ENCODE assay signal across 21 mouse cellular contexts in genomic region chr4:141996880-141997279, GRCm38 (mm10). TPM values are rescaled to one million over a fixed set of nuclear protein-coding genes. Genes with fewer than 3 reads are reported as not detected.
DNase-seq lines count a peak whose midpoint lies in the region; ATAC-seq and TF ChIP-seq lines count a peak whose summit lies in the region.
"Had no signal": no experiment of that assay in that cellular context is flagged by ENCODE, and none has a peak within 500 bp of the region (broad histone marks: within the 10 kb centered on the region; RNA-seq: fewer than 3 reads in every experiment).

No protein-coding gene starts in this region.

- no peak overlapping the region for H3K4me3 ChIP-seq in stomach, embryonic 15.5 days (replicated peaks)
- no peak overlapping the region for H3K4me3 ChIP-seq in stomach, postnatal 0 days (ENCODE audit: low read depth, low read length)
- no peak overlapping the region for H3K4me3 ChIP-seq in intestine, embryonic 16.5 days (ENCODE audit: low read length)
- no peak overlapping the region for H3K4me3 ChIP-seq in small intestine, adult 2 months (ENCODE audit: low read depth, low read length)
- no peak overlapping the region for H3K4me3 ChIP-seq in forebrain, embryonic 10.5 days
- H3K4me3 ChIP-seq in lung, adult 2 months (replicated peaks; ENCODE audit: extremely low read depth, low read depth, low read length), result no peak overlapping the region
- no peak overlapping the region for H3K4me3 ChIP-seq in hindbrain, postnatal 0 days (ENCODE audit: low read length)
- H3K4me3 ChIP-seq: embryonic facial prominence, embryonic 10.5 days; embryonic facial prominence, embryonic 12.5 days; forebrain, embryonic 12.5 days had no signal

- no peak for TF ChIP-seq CTCF in stomach, postnatal 0 days (IDR thresholded peaks at IDR 0.05; ENCODE audit: low read depth)
- no peak for TF ChIP-seq CTCF in small intestine, adult 2 months (IDR thresholded peaks at IDR 0.05; ENCODE audit: extremely low read depth, insufficient read length, insufficient replicate concordance, low read depth, low read length)
- TF ChIP-seq CTCF in lung, adult 2 months (IDR thresholded peaks at IDR 0.05; ENCODE audit: insufficient read depth, low read length), result no peak
- no peak for TF ChIP-seq CTCF in hindbrain, postnatal 0 days (IDR thresholded peaks at IDR 0.05; ENCODE audit: low read depth)

- no peak overlapping the region for H3K9ac ChIP-seq in stomach, embryonic 15.5 days
- no peak overlapping the region for H3K9ac ChIP-seq in stomach, postnatal 0 days (ENCODE audit: low read length)
- H3K9ac ChIP-seq in intestine, embryonic 16.5 days (ENCODE audit: low read depth, low read length), result no peak overlapping the region
- H3K9ac ChIP-seq in hindbrain, postnatal 0 days (replicated peaks; ENCODE audit: low read length), result no peak overlapping the region
- H3K9ac ChIP-seq: embryonic facial prominence, embryonic 12.5 days; forebrain, embryonic 12.5 days had no signal

- DNase-seq in stomach, postnatal 0 days (ENCODE audit: low spot score), result no peak
- no peak for DNase-seq in forebrain, embryonic 10.5 days (ENCODE audit: extremely low spot score, low spot score)
- no peak for DNase-seq in lung, adult 2 months
- DNase-seq in hindbrain, postnatal 0 days (ENCODE audit: low spot score), result no peak
- DNase-seq: adrenal gland, adult 2 months; adrenal gland, postnatal 10 days; adrenal gland, postnatal 25 days; B cell, adult 2 months; cerebellum, adult 11 months; cerebellum, adult 18-20 months; cerebellum, adult 8-10 months; cerebellum, postnatal 25 days had no signal

- no peaks in the 10 kb centered on the region for H3K36me3 ChIP-seq in stomach, embryonic 15.5 days
- H3K36me3 ChIP-seq in stomach, postnatal 0 days (ENCODE audit: control insufficient read depth, insufficient read depth, low read length), result no peaks in the 10 kb centered on the region
- H3K36me3 ChIP-seq in intestine, embryonic 16.5 days (ENCODE audit: control insufficient read depth, insufficient read depth, low read length), result no peaks in the 10 kb centered on the region
- H3K36me3 ChIP-seq in small intestine, adult 2 months (ENCODE audit: control insufficient read depth, insufficient read depth, low read length), result no peaks in the 10 kb centered on the region
- no peaks in the 10 kb centered on the region for H3K36me3 ChIP-seq in forebrain, embryonic 10.5 days (replicated peaks)
- H3K36me3 ChIP-seq in hindbrain, postnatal 0 days (ENCODE audit: insufficient read depth, low read length), result no peaks in the 10 kb centered on the region
- H3K36me3 ChIP-seq: embryonic facial prominence, embryonic 10.5 days; embryonic facial prominence, embryonic 12.5 days; forebrain, embryonic 12.5 days had no signal

- no peak for TF ChIP-seq EP300 in stomach, postnatal 0 days (optimal IDR thresholded peaks at IDR 0.05)

- H3K4me1 ChIP-seq in stomach, embryonic 15.5 days, result peaks cover 9% of the 10 kb centered on the region; the same call in 1 of the 2 replicates
- no peaks in the 10 kb centered on the region for H3K4me1 ChIP-seq in stomach, postnatal 0 days (replicated peaks; ENCODE audit: control insufficient read depth, insufficient read depth)
- peaks cover 27% of the 10 kb centered on the region for H3K4me1 ChIP-seq in intestine, embryonic 16.5 days (ENCODE audit: control insufficient read depth, insufficient read depth, low read length)
- peaks cover 33% of the 10 kb centered on the region for H3K4me1 ChIP-seq in small intestine, adult 2 months (ENCODE audit: control insufficient read depth, insufficient read depth, insufficient read length, low read length)
- peaks cover 8% of the 10 kb centered on the region for H3K4me1 ChIP-seq in forebrain, embryonic 10.5 days
- H3K4me1 ChIP-seq in lung, adult 2 months (ENCODE audit: control insufficient read depth, insufficient read depth, low read length), result no peaks in the 10 kb centered on the region
- no peaks in the 10 kb centered on the region for H3K4me1 ChIP-seq in hindbrain, postnatal 0 days (ENCODE audit: insufficient read depth, low read length)
- H3K4me1 ChIP-seq: embryonic facial prominence, embryonic 12.5 days had no signal

- WGBS in stomach, embryonic 15.5 days, result 48% methylated on average over 3 of the region's 3 CpGs
- WGBS in stomach, postnatal 0 days, result 41% methylated on average over 3 of the region's 3 CpGs
- WGBS in intestine, embryonic 16.5 days, result 42% methylated on average over 3 of the region's 3 CpGs
- WGBS in small intestine, adult 2 months, result 27% methylated on average over 3 of the region's 3 CpGs
- 82% methylated on average over 3 of the region's 3 CpGs for WGBS in forebrain, embryonic 10.5 days
- WGBS in lung, adult 2 months, result 63% methylated on average over 3 of the region's 3 CpGs
- 81% methylated on average over 3 of the region's 3 CpGs for WGBS in hindbrain, postnatal 0 days

- no peak for TF ChIP-seq POLR2A in small intestine, adult 2 months (IDR thresholded peaks at IDR 0.05; ENCODE audit: low read depth, low read length)
- TF ChIP-seq POLR2A in lung, adult 2 months (IDR thresholded peaks at IDR 0.05; ENCODE audit: borderline replicate concordance, extremely low read depth, low read depth, low read length), result no peak

- H3K4me2 ChIP-seq in stomach, embryonic 15.5 days, result no peak overlapping the region
- no peak overlapping the region for H3K4me2 ChIP-seq in stomach, postnatal 0 days (replicated peaks; ENCODE audit: low read depth)
- H3K4me2 ChIP-seq in intestine, embryonic 16.5 days (ENCODE audit: low read depth, low read length), result no peak overlapping the region
- no peak overlapping the region for H3K4me2 ChIP-seq in hindbrain, postnatal 0 days (ENCODE audit: low read depth, low read length)
- H3K4me2 ChIP-seq: embryonic facial prominence, embryonic 12.5 days; forebrain, embryonic 12.5 days had no signal

- peak overlapping the region; percentile 9 for H3K27ac ChIP-seq in stomach, embryonic 15.5 days
- no peak overlapping the region for H3K27ac ChIP-seq in stomach, postnatal 0 days (replicated peaks)
- H3K27ac ChIP-seq in intestine, embryonic 16.5 days (ENCODE audit: low read length), result peak overlapping the region; percentile 43
- 0 out of 2 replicates have a peak overlapping the region, but pooled peaks have one; percentile 38 for H3K27ac ChIP-seq in small intestine, adult 2 months (ENCODE audit: insufficient read depth, low read depth, low read length)
- no peak overlapping the region for H3K27ac ChIP-seq in forebrain, embryonic 10.5 days
- H3K27ac ChIP-seq in hindbrain, postnatal 0 days, result no peak overlapping the region
- H3K27ac ChIP-seq: embryonic facial prominence, embryonic 10.5 days; embryonic facial prominence, embryonic 12.5 days; forebrain, embryonic 12.5 days had no signal

- no peaks in the 10 kb centered on the region for H3K27me3 ChIP-seq in stomach, embryonic 15.5 days (replicated peaks)
- H3K27me3 ChIP-seq in stomach, postnatal 0 days (ENCODE audit: control insufficient read depth, insufficient read depth, low read length), result no peaks in the 10 kb centered on the region
- no peaks in the 10 kb centered on the region for H3K27me3 ChIP-seq in intestine, embryonic 16.5 days (replicated peaks; ENCODE audit: control insufficient read depth, insufficient read depth, low read length)
- no peaks in the 10 kb centered on the region for H3K27me3 ChIP-seq in small intestine, adult 2 months (ENCODE audit: control insufficient read depth, insufficient read depth, low read length)
- no peaks in the 10 kb centered on the region for H3K27me3 ChIP-seq in forebrain, embryonic 10.5 days (ENCODE audit: poor library complexity, severe bottlenecking)
- H3K27me3 ChIP-seq in hindbrain, postnatal 0 days (ENCODE audit: insufficient read depth, low read length), result no peaks in the 10 kb centered on the region
- H3K27me3 ChIP-seq: embryonic facial prominence, embryonic 12.5 days; forebrain, embryonic 12.5 days had no signal

- no peak for ATAC-seq in stomach, embryonic 15.5 days (ENCODE audit: insufficient read depth, low FRiP score, low read depth)
- ATAC-seq in stomach, postnatal 0 days (ENCODE audit: low FRiP score, low TSS enrichment), result no peak
- ATAC-seq in intestine, embryonic 16.5 days, result peak; percentile 36; the same call in 1 of the 2 replicates
- no peak for ATAC-seq in hindbrain, postnatal 0 days
- ATAC-seq: CD4-positive, CD25-positive, alpha-beta regulatory T cell, adult 4 months; forebrain, embryonic 16.5 days had no signal

- H3K9me3 ChIP-seq in stomach, embryonic 15.5 days, result no peaks in the 10 kb centered on the region
- no peaks in the 10 kb centered on the region for H3K9me3 ChIP-seq in stomach, postnatal 0 days (ENCODE audit: control insufficient read depth, low read length)
- H3K9me3 ChIP-seq in intestine, embryonic 16.5 days (ENCODE audit: control insufficient read depth, low read length), result no peaks in the 10 kb centered on the region
- no peaks in the 10 kb centered on the region for H3K9me3 ChIP-seq in forebrain, embryonic 10.5 days
- no peaks in the 10 kb centered on the region for H3K9me3 ChIP-seq in hindbrain, postnatal 0 days (ENCODE audit: low read length)
- H3K9me3 ChIP-seq: embryonic facial prominence, embryonic 10.5 days; embryonic facial prominence, embryonic 12.5 days; forebrain, embryonic 12.5 days had no signal

RNA-seq across cellular contexts. Expression of gene Fhad1, which starts 18.0 kb away (rescaled TPM):
- polyA plus RNA-seq in stomach, embryonic 15.5 days (2015; fragmentation: Nextera tagmentation; extraction: Ambion mirVana), result 2.0 and 2.7 TPM in 2 replicates
- polyA plus RNA-seq in stomach, postnatal 0 days (2015; fragmentation: Nextera tagmentation; extraction: Ambion mirVana), result 4.9 and 6.0 TPM in 2 replicates
- 1.4 and 2.3 TPM in 2 replicates for polyA plus RNA-seq in intestine, embryonic 16.5 days (2015; fragmentation: Nextera tagmentation; extraction: Ambion mirVana)
- 0.03 and 0.05 TPM in 2 replicates for polyA plus RNA-seq in small intestine, adult 2 months (2012; rRNA removed)
- 0.39 and 0.50 TPM in 2 replicates for polyA plus RNA-seq in forebrain, embryonic 10.5 days (2016; fragmentation: Nextera tagmentation; extraction: Ambion mirVana)
- 6.9 and 7.9 TPM in 2 replicates for polyA plus RNA-seq in lung, adult 2 months (2012; rRNA removed)
- total RNA-seq in hindbrain, postnatal 0 days (2014; rRNA removed), result 2.0 and 16.9 TPM in 2 replicates
- 5.8 and 7.5 TPM in 2 replicates for polyA plus RNA-seq in hindbrain, postnatal 0 days (2015; fragmentation: Nextera tagmentation; extraction: Ambion mirVana)
- total RNA-seq: MEL had no signal

Comparison
In these comparisons a context has a peak if more than half of its experiments do, and no peak if none do; other contexts are left out.
1. H3K27ac ChIP-seq: peak in stomach, embryonic 15.5 days (single experiment), intestine, embryonic 16.5 days (single experiment) and small intestine, adult 2 months (single experiment); none in stomach, postnatal 0 days (single experiment), forebrain, embryonic 10.5 days (single experiment) and hindbrain, postnatal 0 days (single experiment).